Mouse (Mus musculus): ENCODE measurements around the gene Csta1. TPM values are rescaled to one million over a fixed set of nuclear protein-coding genes. Genes with fewer than 3 reads are reported as not detected.

Csta1 gene
- polyA plus RNA-seq, 1 experiment from 2014 or later = not detected

DNA sequence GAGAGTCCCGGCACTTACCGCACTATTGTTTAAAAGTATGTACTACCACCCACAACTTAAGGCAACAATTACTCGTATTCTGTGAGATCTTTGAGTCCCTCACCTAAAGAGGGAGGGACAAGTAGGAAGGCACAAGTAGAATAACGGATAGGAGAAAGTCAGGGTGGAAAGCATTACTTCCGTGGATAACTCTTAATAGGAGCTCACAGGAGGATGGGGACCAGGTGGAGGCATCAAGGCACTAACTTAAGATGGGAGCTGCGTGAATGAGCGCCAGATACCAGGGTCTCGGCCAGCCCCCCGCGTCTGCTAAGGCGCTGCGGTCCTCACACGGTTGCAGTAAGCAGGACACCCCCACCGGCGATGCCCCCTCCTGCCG lies 60.0 kb downstream of the Csta1 start:
- Histone ChIP-seq H3K4me3 (replicated peaks; ENCODE audit: low read depth, low read length) (peak overlapping the region; percentile 76), H3K27ac (peak overlapping the region; percentile 97), H3K9ac (ENCODE audit: low read depth, low read length) (peak overlapping the region; percentile 74), H3K36me3 (ENCODE audit: insufficient read depth, low read length) (no peaks in the 10 kb centered on the region), H3K4me1 (replicated peaks; ENCODE audit: insufficient read depth, low read length) (no peaks in the 10 kb centered on the region; the same call in 1 of the 2 replicates), H3K27me3 (ENCODE audit: insufficient read depth, low read length) (no peaks in the 10 kb centered on the region), H3K9me3 (replicated peaks; ENCODE audit: low read length) (no peaks in the 10 kb centered on the region), H3K4me2 (ENCODE audit: low read length) (peak overlapping the region; percentile 79)
- 0% methylated on average over 14 of the region's 16 CpGs for WGBS
- ATAC-seq (replicated peaks; ENCODE audit: low FRiP score, low read depth) (no peak), DNase-seq (ENCODE audit: low spot score) (peak; percentile 68)
- no peak for TF ChIP-seq CTCF (IDR thresholded peaks at IDR 0.05; ENCODE audit: low read depth)

Other genes starting within 250 kb of the Csta1 start
- gene Parp9, start 192.8 kb downstream of the Csta1 start, polyA plus RNA-seq (2015; fragmentation: Nextera tagmentation; extraction: Ambion mirVana) = 10.7 and 11.3 TPM in 2 replicates
- 4.4 and 4.8 TPM in 2 replicates for gene Dtx3l, start 192.1 kb downstream of the Csta1 start, polyA plus RNA-seq (2015; fragmentation: Nextera tagmentation; extraction: Ambion mirVana)
- 23.3 and 24.7 TPM in 2 replicates for gene Kpna1, start 152.5 kb downstream of the Csta1 start, polyA plus RNA-seq (2015; fragmentation: Nextera tagmentation; extraction: Ambion mirVana)
- 8.1 and 8.7 TPM in 2 replicates for gene Wdr5b, start 90.1 kb downstream of the Csta1 start, polyA plus RNA-seq (2015; fragmentation: Nextera tagmentation; extraction: Ambion mirVana)
- gene Fam162a, start 59.6 kb downstream of the Csta1 start, polyA plus RNA-seq (2015; fragmentation: Nextera tagmentation; extraction: Ambion mirVana) = 362 and 409 TPM in 2 replicates
- 92.5 and 95.9 TPM in 2 replicates for gene Ccdc58, start 59.6 kb downstream of the Csta1 start, polyA plus RNA-seq (2015; fragmentation: Nextera tagmentation; extraction: Ambion mirVana)
- 4.7 and 5.1 TPM in 2 replicates for gene Stfa2l1, start 25.6 kb upstream of the Csta1 start, polyA plus RNA-seq (2015; fragmentation: Nextera tagmentation; extraction: Ambion mirVana)
- gene Gm5483, start 53.0 kb upstream of the Csta1 start, polyA plus RNA-seq (2015; fragmentation: Nextera tagmentation; extraction: Ambion mirVana) = 9.6 and 11.5 TPM in 2 replicates
- gene Gm5416, start 79.2 kb upstream of the Csta1 start, polyA plus RNA-seq (2015; fragmentation: Nextera tagmentation; extraction: Ambion mirVana) = 0.88 and 1.7 TPM in 2 replicates
- gene 2010005H15Rik, start 90.2 kb upstream of the Csta1 start, polyA plus RNA-seq (2015; fragmentation: Nextera tagmentation; extraction: Ambion mirVana) = 3.5 and 4.5 TPM in 2 replicates
- gene Stfa1, start 145.7 kb upstream of the Csta1 start, polyA plus RNA-seq (2015; fragmentation: Nextera tagmentation; extraction: Ambion mirVana) = 16.1 and 18.4 TPM in 2 replicates
- not detected in 2 replicates for gene BC117090, start 203.1 kb upstream of the Csta1 start, polyA plus RNA-seq (2015; fragmentation: Nextera tagmentation; extraction: Ambion mirVana)
- gene BC100530, start 236.5 kb upstream of the Csta1 start, polyA plus RNA-seq (2015; fragmentation: Nextera tagmentation; extraction: Ambion mirVana) = 13.9 and 14.2 TPM in 2 replicates

Measured in kidney, postnatal 0 days (tissue).